Mouse (Mus musculus) CH12.LX (cell line): Measurements from ENCODE around the gene Mettl23.

Experiments used
- BHLHE40 ChIP-seq: IDR thresholded peaks from 2 replicates; pipeline ENCODE4 v1.6.1; 2011; ENCODE audit warnings: mild to moderate bottlenecking, low read depth, low read length, improper control_type of control experiment
- CTCF ChIP-seq, 2 experiments: IDR thresholded peaks in 1 of 2; conservative IDR thresholded peaks in 1 of 2; 2 replicates each; pipeline ENCODE4 v1.5.1; 2011 to 2012; ENCODE audit warnings: low read depth in 2 of 2, low read length in 2 of 2, improper control_type of control experiment in 1 of 2, inconsistent platforms in 1 of 2, mild to moderate bottlenecking in 1 of 2, moderate library complexity in 1 of 2
- EP300 ChIP-seq: IDR thresholded peaks from 2 replicates; pipeline ENCODE4 v1.6.1; 2011; ENCODE audit warnings: low read length, improper control_type of control experiment
- JUND ChIP-seq: conservative IDR thresholded peaks from 2 replicates; pipeline ENCODE4 v1.6.1; 2011; ENCODE audit warnings: low read depth, low read length, improper control_type of control experiment
- MAX ChIP-seq: IDR thresholded peaks from 2 replicates; pipeline ENCODE4 v1.6.1; 2011; ENCODE audit warnings: low read length, improper control_type of control experiment
- MAZ ChIP-seq: IDR thresholded peaks from 2 replicates; pipeline ENCODE4 v1.6.1; 2012; ENCODE audit warnings: low read depth, mild to moderate bottlenecking, inconsistent platforms, low read length, improper control_type of control experiment, moderate library complexity
- MYC ChIP-seq: IDR thresholded peaks from 2 replicates; pipeline ENCODE4 v1.6.1; 2011; ENCODE audit warnings: low read depth, mild to moderate bottlenecking, improper control_type of control experiment, low read length
- POLR2A ChIP-seq: IDR thresholded peaks from 2 replicates; pipeline ENCODE4 v1.6.1; 2011; ENCODE audit warnings: low read depth, mild to moderate bottlenecking, improper control_type of control experiment, low read length
- TBP ChIP-seq: conservative IDR thresholded peaks from 2 replicates; pipeline ENCODE4 v1.6.1; 2011; ENCODE audit warnings: low read depth, low read length, improper control_type of control experiment
- TCF12 ChIP-seq: IDR thresholded peaks from 2 replicates; pipeline ENCODE4 v1.6.1; 2014; ENCODE audit warnings: low read depth, mild to moderate bottlenecking, inconsistent platforms, low read length, improper control_type of control experiment
- ZC3H11A ChIP-seq: IDR thresholded peaks from 2 replicates; pipeline ENCODE4 v1.6.1; 2012; ENCODE audit warnings: low read depth, mild to moderate bottlenecking, inconsistent platforms, low read length, improper control_type of control experiment

- TF ChIP-seq EP300 (no peak), ZC3H11A (no peak), MAX (no peak), CTCF (conservative IDR thresholded peaks at IDR 0.05 in 1 of 2, IDR thresholded peaks at IDR 0.05 in 1 of 2; ENCODE audit: low read depth in 2 of 2, low read length in 2 of 2) (no peak), POLR2A (no peak), MYC (no peak), TBP (no peak), TCF12 (no peak), JUND (no peak), BHLHE40 (no peak), MAZ (no peak)
Measured at GRCm38 (mm10) chr11:116806136-116807071, 36.7 kb upstream of the Mettl23 start.
